Mouse (Mus musculus): ENCODE measurements around the gene Tsnaxip1.
"Not testable (repeated sequence)": the region's sequence is repeated elsewhere in the genome, so short reads cannot be mapped to it uniquely, and the experiment has no call there.

Tsnaxip1 gene

DNA sequence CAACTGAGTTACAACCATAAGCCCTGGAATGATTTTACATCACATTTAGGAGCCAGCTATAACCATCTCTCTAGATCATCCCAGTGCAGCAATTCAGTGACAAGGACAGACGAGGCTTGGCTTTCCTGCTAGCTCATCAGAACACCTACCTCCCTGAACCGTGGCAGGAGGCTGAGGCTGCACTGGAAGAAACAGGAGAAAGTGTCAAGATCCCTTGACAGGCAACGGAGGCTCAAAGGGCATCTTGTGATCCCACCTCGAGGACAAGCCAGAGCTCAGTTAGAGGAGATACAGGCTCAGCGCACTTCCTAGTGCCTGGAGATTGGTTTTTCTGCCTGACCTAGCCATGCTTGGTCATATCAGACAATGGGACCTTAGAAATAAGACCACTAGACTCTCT lies 15.0 kb upstream of the Tsnaxip1 start:
- in situ Hi-C loops (cut with MboI; ENCODE audit: low sequenced_read_pairs), result no loop called here

GRCm38 (mm10) chr8:105813241-105813640 lies 14.3 kb upstream of the Tsnaxip1 start:
- in situ Hi-C loops (cut with MboI; ENCODE audit: low sequenced_read_pairs), result no loop called here

GRCm38 (mm10) chr8:105819659-105820058 lies 7.9 kb upstream of the Tsnaxip1 start:
- in situ Hi-C loops (cut with MboI; ENCODE audit: low sequenced_read_pairs), result no loop called here

DNA sequence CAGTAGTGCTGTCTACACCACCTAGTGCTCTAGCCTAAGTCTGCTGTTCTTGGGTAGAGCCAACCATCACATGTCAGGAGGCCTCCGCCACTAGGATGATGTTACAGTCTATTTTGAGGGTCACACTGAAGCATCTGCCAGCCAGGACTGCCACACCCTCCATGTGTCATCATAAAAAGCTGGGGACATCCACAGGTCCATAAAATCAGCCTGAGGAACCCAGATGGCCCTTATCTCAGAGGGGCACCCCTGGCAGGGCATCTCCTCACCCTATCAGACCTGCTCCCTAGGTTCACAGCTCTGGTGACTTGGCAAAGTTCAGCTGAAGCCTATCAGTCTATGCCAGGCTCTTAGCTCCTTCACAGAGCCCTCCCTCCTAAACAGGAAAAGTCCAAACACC lies 6.6 kb upstream of the Tsnaxip1 start:
- in situ Hi-C loops (cut with MboI; ENCODE audit: low sequenced_read_pairs), result no loop called here

- in situ Hi-C loops (cut with MboI; ENCODE audit: low sequenced_read_pairs), result no loop called here
Measured at GRCm38 (mm10) chr8:105825506-105825905, 2.0 kb upstream of the Tsnaxip1 start.

- in situ Hi-C loops (cut with MboI; ENCODE audit: low sequenced_read_pairs), result no loop called here
Measured at GRCm38 (mm10) chr8:105826379-105826778, 1.2 kb upstream of the Tsnaxip1 start.

DNA sequence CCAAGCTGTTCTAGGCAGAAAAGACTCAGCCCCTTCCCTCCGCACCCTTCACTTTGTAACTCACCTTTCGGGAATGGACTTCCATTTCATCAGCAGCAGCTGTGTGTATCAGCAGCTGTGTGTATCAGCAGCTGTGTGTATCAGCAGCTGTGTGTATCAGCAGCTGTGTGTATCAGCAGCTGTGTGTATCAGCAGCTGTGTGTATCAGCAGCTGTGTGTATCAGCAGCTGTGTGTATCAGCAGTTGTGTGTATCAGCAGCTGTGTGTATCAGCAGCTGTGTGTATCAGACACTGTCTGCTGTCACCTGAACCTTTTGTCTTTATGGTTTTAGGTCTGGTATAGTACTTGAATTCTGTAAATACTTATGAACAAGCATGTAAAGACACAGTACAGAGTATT lies 6.2 kb downstream of the Tsnaxip1 start:
- in situ Hi-C loops (cut with MboI; ENCODE audit: low sequenced_read_pairs), result not testable (repeated sequence)

GRCm38 (mm10) chr8:105835318-105835717 lies 7.8 kb downstream of the Tsnaxip1 start:
- in situ Hi-C loops (cut with MboI; ENCODE audit: low sequenced_read_pairs), result no loop called here

GRCm38 (mm10) chr8:105836991-105837390 lies 9.5 kb downstream of the Tsnaxip1 start:
- in situ Hi-C loops (cut with MboI; ENCODE audit: low sequenced_read_pairs), result no loop called here

DNA sequence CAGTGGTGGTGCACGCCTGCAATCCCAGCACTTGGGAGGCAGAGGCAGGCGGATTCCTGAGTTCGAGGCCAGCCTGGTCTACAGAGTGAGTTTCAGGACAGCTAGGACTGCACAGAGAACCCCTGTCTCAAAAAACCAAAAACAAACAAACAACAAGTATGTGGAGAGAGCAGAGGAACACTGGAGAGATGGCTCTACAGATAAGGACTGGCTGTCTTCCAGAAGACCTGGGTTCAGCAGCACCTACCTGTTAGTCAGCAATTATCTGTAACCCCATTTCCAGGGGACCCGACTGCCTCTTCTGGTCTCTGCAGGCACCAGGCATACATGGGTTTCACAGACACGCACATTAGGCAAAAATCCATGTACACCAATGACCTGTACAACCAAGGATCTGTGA lies 11.7 kb downstream of the Tsnaxip1 start:
- in situ Hi-C loops (cut with MboI; ENCODE audit: low sequenced_read_pairs), result no loop called here

- in situ Hi-C loops (cut with MboI; ENCODE audit: low sequenced_read_pairs), result no loop called here
Measured at GRCm38 (mm10) chr8:105846678-105847077, 19.1 kb downstream of the Tsnaxip1 start.

- in situ Hi-C loops (cut with MboI; ENCODE audit: low sequenced_read_pairs), result no loop called here
Measured at GRCm38 (mm10) chr8:105850014-105850413, 22.5 kb downstream of the Tsnaxip1 start.

DNA sequence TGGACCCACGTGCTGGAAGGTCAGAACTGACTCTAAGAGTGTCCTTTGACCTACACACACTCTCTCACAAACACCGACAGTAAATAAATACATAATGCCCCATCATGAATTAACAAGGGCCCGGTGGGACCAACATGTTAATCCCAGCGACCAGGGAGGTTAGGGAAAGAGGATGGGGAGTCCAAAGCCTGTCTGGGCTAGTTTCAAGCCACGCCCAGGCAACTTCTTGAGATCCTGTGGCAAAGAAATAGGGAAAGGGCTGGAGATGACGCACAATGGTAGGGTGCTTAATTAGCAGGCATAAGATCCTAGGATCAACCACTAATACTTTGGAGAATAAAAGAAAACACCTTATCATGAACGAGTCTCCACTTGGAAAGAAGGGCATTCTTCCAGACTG lies 23.1 kb downstream of the Tsnaxip1 start:
- in situ Hi-C loops (cut with MboI; ENCODE audit: low sequenced_read_pairs), result no loop called here

DNA sequence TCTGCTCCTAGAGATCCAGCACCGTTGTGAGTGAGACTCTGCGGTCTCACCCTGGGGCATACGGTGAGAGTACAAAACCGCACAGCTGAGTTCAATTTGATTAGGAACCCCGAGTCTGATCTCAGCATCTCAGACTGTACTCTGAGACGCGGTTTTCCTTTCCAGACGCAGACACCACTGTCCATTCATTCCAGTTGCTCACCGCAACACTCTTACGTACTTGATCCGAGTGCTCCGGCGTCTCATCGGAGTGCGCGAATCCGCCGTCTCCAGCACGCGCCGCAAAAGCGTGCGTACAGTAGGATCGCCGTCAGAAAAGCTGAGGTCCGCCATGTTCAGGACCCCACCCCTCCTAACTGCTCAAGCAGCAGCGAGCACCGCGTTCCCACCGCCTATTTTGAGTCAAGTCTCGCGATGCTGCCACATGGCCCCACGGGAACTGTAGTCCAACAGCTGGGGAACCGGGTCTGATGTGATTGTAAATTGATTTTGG lies 24.2 kb downstream of the Tsnaxip1 start:
- in situ Hi-C loops (cut with MboI; ENCODE audit: low sequenced_read_pairs), result no loop called here

- in situ Hi-C loops (cut with MboI; ENCODE audit: low sequenced_read_pairs), result no loop called here
Measured at GRCm38 (mm10) chr8:105852146-105852729, 24.7 kb downstream of the Tsnaxip1 start.

- in situ Hi-C loops (cut with MboI; ENCODE audit: low sequenced_read_pairs), result no loop called here
Measured at GRCm38 (mm10) chr8:105853178-105853577, 25.6 kb downstream of the Tsnaxip1 start, which contains the start of gene Cenpt. Gene Cenpt (minus strand): TSS chr8:105853278.

DNA sequence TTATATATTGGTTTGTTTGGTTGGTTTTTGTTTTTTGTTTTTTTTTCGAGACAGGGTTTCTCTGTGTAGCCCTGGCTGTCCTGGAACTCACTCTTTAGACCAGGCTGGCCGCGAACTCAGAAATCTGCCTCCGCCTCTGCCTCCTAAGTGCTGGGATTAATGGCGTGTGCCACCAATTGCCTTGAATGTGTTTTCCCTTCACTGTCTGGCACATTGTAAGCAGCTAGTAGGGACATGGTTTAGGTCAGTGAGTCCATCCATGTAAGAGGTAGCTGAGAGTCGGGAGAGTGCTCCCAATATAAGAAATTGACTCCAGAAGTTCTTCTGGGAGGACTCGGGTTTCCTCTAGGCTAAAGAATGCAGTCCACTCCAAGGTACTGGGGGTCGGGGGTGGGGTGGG lies 26.8 kb downstream of the Tsnaxip1 start:
- in situ Hi-C loops (cut with MboI; ENCODE audit: low sequenced_read_pairs), result no loop called here

DNA sequence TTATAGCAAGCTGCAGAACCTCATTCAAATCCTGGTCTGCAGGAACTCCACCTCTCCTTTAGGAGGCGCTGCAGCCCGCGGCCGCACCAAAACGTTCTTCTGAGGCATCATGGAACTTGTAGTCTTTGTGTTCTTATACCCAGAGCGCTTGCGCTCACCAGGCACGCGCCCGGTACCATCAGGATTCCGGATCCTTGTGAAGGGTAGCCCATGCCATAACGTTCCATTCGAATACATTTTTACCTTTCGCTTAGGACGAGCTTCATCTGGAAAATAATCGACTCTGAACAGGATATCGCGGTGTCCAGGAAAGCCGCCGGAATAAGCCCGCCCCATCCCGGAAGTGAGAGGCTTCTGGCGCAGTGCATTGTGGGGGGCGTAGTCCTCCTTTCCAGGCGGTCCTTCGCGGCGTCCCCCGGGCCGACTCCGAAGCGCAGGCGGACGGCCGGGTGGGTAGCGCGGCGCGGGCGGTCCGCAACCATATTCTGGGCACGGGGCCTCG lies 27.2 kb downstream of the Tsnaxip1 start, which contains the start of gene Thap11:
Thap11 (plus strand) TSS at position 418 of the 502 bp plus-strand sequence.
- in situ Hi-C loops (cut with MboI; ENCODE audit: low sequenced_read_pairs), result no loop called here

DNA sequence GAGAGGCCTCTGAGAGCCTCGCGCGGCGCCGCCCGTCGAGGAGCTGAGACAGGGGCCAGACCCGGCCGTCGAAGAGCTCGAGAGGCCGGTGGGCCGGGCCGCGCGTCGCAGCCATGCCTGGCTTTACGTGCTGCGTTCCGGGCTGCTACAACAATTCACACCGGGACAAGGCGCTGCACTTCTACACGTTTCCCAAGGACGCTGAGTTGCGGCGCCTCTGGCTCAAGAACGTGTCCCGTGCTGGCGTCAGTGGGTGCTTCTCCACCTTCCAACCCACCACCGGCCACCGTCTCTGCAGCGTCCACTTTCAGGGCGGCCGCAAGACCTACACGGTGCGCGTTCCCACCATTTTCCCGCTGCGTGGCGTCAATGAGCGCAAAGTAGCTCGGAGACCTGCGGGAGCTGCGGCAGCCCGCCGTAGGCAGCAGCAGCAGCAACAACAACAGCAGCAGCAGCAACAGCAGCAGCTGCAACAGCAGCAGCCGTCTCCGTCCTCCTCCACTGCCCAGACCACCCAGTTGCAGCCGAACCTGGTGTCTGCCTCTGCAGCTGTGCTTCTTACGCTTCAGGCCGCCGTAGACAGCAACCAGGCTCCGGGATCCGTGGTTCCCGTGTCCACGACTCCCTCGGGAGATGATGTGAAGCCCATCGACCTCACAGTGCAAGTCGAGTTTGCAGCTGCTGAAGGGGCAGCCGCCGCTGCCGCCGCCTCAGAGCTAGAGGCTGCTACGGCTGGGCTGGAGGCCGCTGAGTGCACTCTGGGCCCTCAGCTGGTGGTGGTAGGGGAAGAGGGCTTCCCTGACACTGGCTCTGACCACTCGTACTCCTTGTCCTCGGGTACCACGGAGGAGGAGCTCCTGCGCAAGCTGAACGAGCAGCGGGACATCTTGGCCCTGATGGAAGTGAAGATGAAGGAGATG lies 28.0 kb downstream of the Tsnaxip1 start:
- in situ Hi-C loops (cut with MboI; ENCODE audit: low sequenced_read_pairs), result no loop called here

DNA sequence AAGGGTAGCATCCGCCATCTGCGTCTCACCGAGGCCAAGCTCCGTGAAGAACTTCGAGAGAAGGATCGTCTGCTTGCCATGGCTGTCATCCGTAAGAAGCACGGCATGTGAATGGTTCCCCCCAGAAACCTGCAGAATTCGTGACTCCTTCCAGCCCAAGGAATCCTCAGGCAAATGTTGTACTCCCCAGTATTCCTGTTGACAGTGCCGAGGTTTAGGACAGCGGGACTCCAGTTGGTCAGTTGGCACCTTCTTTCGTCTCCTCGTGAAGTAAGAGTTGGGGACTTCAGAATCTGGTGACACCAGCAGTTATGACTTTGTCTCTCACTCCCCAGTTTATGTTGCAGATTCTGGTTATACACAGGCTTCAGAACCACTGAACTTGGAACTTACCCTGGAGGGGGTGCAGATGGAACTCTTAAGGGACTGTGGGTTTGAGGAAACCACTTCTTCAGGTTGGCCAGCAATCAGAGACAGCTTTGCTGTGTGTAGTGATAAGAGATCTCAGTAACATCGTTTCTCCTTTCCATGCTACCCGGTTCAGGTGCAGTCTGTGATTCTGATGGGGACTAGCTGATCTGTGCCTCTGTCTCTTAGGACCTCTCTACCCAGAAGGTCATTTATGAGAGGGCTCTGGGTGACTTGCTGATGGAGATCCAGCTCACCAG lies 28.8 kb downstream of the Tsnaxip1 start:
- in situ Hi-C loops (cut with MboI; ENCODE audit: low sequenced_read_pairs), result no loop called here

DNA sequence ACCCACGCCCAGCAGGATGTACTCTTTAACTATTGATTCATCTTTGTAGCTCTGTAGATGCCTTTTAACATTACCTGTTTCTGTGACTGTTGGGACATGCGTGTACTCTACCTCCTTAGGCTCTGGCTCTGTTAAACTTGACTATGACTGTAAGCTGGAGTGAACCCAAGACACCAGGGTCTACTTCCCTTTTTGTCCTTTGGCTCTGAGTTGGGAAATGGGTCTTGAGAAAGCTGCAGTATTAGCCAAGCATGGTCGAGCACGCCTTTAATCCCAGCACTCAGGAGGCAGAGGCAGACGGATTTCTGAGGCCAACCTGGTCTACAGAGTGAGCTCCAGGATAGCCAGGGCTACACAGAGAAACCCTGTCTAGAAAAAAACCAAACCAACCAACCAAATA lies 31.0 kb downstream of the Tsnaxip1 start:
- in situ Hi-C loops (cut with MboI; ENCODE audit: low sequenced_read_pairs), result no loop called here
